Mouse (Mus musculus): ENCODE measurements around the gene Adgre4. TPM values are rescaled to one million over a fixed set of nuclear protein-coding genes. Genes with fewer than 3 reads are reported as not detected.

Adgre4 gene
- polyA plus RNA-seq (2014; fragmentation: Nextera tagmentation; extraction: Ambion mirVana), result 0.07 and 0.12 TPM in 2 replicates

- Histone ChIP-seq H3K4me1 (replicated peaks; ENCODE audit: control insufficient read depth, insufficient read depth, low read length) (no peaks in the 10 kb centered on the region), H3K4me2 (ENCODE audit: low read depth, low read length, severe bottlenecking) (no peak within 1 kb of the TSS), H3K9me3 (ENCODE audit: control insufficient read depth, low read length) (no peaks in the 10 kb centered on the region), H3K36me3 (ENCODE audit: control insufficient read depth, insufficient read depth, low read length) (no peaks in the 10 kb centered on the region), H3K27me3 (ENCODE audit: control insufficient read depth, insufficient read depth, low read length) (no peaks in the 10 kb centered on the region), H3K4me3 (ENCODE audit: low read depth, low read length) (no peak within 1 kb of the TSS), H3K27ac (ENCODE audit: low read depth, low read length) (no peak within 1 kb of the TSS), H3K9ac (ENCODE audit: low read length) (no peak within 1 kb of the TSS)
- 75% methylated on average over 2 of the region's 2 CpGs for WGBS
- DNase-seq (ENCODE audit: low spot score) (no peak), ATAC-seq (replicated peaks; ENCODE audit: low FRiP score) (no peak)
These were observed at the start of gene Adgre4 for GRCm38 (mm10) chr17:55749786-55750185. Gene Adgre4, plus strand, starts transcription at chr17:55749984.

GRCm38 (mm10) chr17:55702161-55702820 is 47.5 kb upstream of the Adgre4 start:
- no peak overlapping the region for H3K27ac ChIP-seq (ENCODE audit: low read depth, low read length)
- H3K36me3 ChIP-seq (ENCODE audit: control insufficient read depth, insufficient read depth, low read length), result no peaks in the 10 kb centered on the region
- no peaks in the 10 kb centered on the region for H3K27me3 ChIP-seq (ENCODE audit: control insufficient read depth, insufficient read depth, low read length)
- no peak overlapping the region for H3K4me3 ChIP-seq (ENCODE audit: low read depth, low read length)
- no peaks in the 10 kb centered on the region for H3K4me1 ChIP-seq (replicated peaks; ENCODE audit: control insufficient read depth, insufficient read depth, low read length)
- H3K9me3 ChIP-seq (ENCODE audit: control insufficient read depth, low read length), result no peaks in the 10 kb centered on the region
- no peak overlapping the region for H3K4me2 ChIP-seq (ENCODE audit: low read depth, low read length, severe bottlenecking)
- ATAC-seq (replicated peaks; ENCODE audit: low FRiP score), result peak; percentile 82; the same call in 1 of the 2 replicates
- H3K9ac ChIP-seq (ENCODE audit: low read length), result no peak overlapping the region
- peak; percentile 82 for DNase-seq (ENCODE audit: low spot score)
- 71% methylated on average over 3 of the region's 3 CpGs for WGBS

DNA sequence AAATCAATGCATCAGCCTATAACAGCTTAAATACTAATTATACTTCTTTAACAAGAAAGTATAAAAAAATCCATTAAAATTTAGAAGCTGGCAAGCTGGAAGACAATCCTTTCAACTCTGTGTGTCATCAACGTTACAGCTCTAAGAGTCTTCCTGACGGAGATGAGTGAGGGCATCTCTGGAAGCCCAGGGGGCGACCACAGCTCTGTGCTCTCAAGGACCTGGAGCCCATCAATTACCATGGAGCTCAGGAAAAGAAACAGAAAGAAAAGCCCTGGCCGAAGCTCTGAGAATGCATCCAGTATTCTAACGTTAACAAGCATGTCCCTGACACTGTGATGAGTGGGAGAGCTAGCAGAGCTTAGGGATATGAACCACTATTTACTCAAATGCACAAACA is 46.9 kb upstream of the Adgre4 start:
- H3K9me3 ChIP-seq (ENCODE audit: control insufficient read depth, low read length), result no peaks in the 10 kb centered on the region
- no peak for DNase-seq (ENCODE audit: low spot score)
- no peaks in the 10 kb centered on the region for H3K36me3 ChIP-seq (ENCODE audit: control insufficient read depth, insufficient read depth, low read length)
- no peaks in the 10 kb centered on the region for H3K4me1 ChIP-seq (replicated peaks; ENCODE audit: control insufficient read depth, insufficient read depth, low read length)
- H3K9ac ChIP-seq (ENCODE audit: low read length), result no peak overlapping the region
- H3K4me3 ChIP-seq (ENCODE audit: low read depth, low read length), result no peak overlapping the region
- H3K4me2 ChIP-seq (ENCODE audit: low read depth, low read length, severe bottlenecking), result no peak overlapping the region
- 0 out of 2 replicates have a peak, but pooled peaks have one; percentile 24 for ATAC-seq (replicated peaks; ENCODE audit: low FRiP score)
- 86% methylated on average over 5 of the region's 5 CpGs for WGBS
- H3K27ac ChIP-seq (ENCODE audit: low read depth, low read length), result no peak overlapping the region
- no peaks in the 10 kb centered on the region for H3K27me3 ChIP-seq (ENCODE audit: control insufficient read depth, insufficient read depth, low read length)

GRCm38 (mm10) chr17:55711984-55712811 is 37.6 kb upstream of the Adgre4 start, which contains the start of gene Pot1b:
Gene Pot1b, minus strand, starts transcription at chr17:55712628.
- WGBS, result under 1% methylated on average over 36 of the region's 37 CpGs
- Histone ChIP-seq H3K27me3 (ENCODE audit: control insufficient read depth, insufficient read depth, low read length) (no peaks in the 10 kb centered on the region), H3K9ac (ENCODE audit: low read length) (peak within 1 kb of the TSS; percentile 68), H3K27ac (ENCODE audit: low read depth, low read length) (no peak within 1 kb of the TSS), H3K4me1 (replicated peaks; ENCODE audit: control insufficient read depth, insufficient read depth, low read length) (no peaks in the 10 kb centered on the region), H3K4me2 (ENCODE audit: low read depth, low read length, severe bottlenecking) (peak within 1 kb of the TSS; percentile 61), H3K9me3 (ENCODE audit: control insufficient read depth, low read length) (no peaks in the 10 kb centered on the region), H3K36me3 (ENCODE audit: control insufficient read depth, insufficient read depth, low read length) (no peaks in the 10 kb centered on the region; the same call in 1 of the 2 replicates), H3K4me3 (ENCODE audit: low read depth, low read length) (peak within 1 kb of the TSS; percentile 64)
- DNase-seq (ENCODE audit: low spot score) (peak; percentile 99), ATAC-seq (replicated peaks; ENCODE audit: low FRiP score) (peak; percentile 99)

GRCm38 (mm10) chr17:55721270-55721669 is 28.5 kb upstream of the Adgre4 start:
- Histone ChIP-seq H3K9ac (ENCODE audit: low read length) (no peak overlapping the region), H3K27me3 (ENCODE audit: control insufficient read depth, insufficient read depth, low read length) (no peaks in the 10 kb centered on the region), H3K4me2 (ENCODE audit: low read depth, low read length, severe bottlenecking) (no peak overlapping the region), H3K27ac (ENCODE audit: low read depth, low read length) (no peak overlapping the region), H3K36me3 (ENCODE audit: control insufficient read depth, insufficient read depth, low read length) (no peaks in the 10 kb centered on the region), H3K4me1 (replicated peaks; ENCODE audit: control insufficient read depth, insufficient read depth, low read length) (no peaks in the 10 kb centered on the region), H3K4me3 (ENCODE audit: low read depth, low read length) (no peak overlapping the region), H3K9me3 (ENCODE audit: control insufficient read depth, low read length) (no peaks in the 10 kb centered on the region)
- DNase-seq (ENCODE audit: low spot score), result no peak
- no peak for ATAC-seq (replicated peaks; ENCODE audit: low FRiP score)
- WGBS, result 79% methylated on average over 1 of the region's 1 CpGs

GRCm38 (mm10) chr17:55722250-55722649 is 27.5 kb upstream of the Adgre4 start:
- H3K9me3 ChIP-seq (ENCODE audit: control insufficient read depth, low read length), result no peaks in the 10 kb centered on the region
- H3K36me3 ChIP-seq (ENCODE audit: control insufficient read depth, insufficient read depth, low read length), result no peaks in the 10 kb centered on the region
- no peak overlapping the region for H3K4me3 ChIP-seq (ENCODE audit: low read depth, low read length)
- H3K4me2 ChIP-seq (ENCODE audit: low read depth, low read length, severe bottlenecking), result no peak overlapping the region
- DNase-seq (ENCODE audit: low spot score), result no peak
- no peaks in the 10 kb centered on the region for H3K27me3 ChIP-seq (ENCODE audit: control insufficient read depth, insufficient read depth, low read length)
- ATAC-seq (replicated peaks; ENCODE audit: low FRiP score), result no peak
- H3K9ac ChIP-seq (ENCODE audit: low read length), result no peak overlapping the region
- WGBS, result 87% methylated on average over 2 of the region's 2 CpGs
- no peak overlapping the region for H3K27ac ChIP-seq (ENCODE audit: low read depth, low read length)
- H3K4me1 ChIP-seq (replicated peaks; ENCODE audit: control insufficient read depth, insufficient read depth, low read length), result no peaks in the 10 kb centered on the region

DNA sequence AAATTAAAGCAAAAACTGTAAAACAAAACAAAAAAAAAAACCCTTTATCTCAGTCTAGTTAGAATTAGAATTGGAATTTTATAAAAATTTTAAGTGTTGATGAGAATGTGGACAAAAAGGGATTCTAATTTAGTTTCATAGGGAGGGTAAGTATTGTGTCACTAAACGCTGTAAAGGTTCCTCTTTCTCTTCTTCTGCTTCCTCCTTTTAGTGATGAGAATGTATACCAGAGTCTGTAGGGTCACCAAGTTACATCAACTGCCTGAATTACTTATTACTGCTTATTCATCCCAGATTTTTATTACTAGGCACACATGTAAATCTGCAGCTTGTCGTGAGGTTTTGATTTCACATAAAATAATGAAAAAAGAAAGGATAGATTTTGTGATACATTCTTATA is 23.6 kb upstream of the Adgre4 start:
- H3K36me3 ChIP-seq (ENCODE audit: control insufficient read depth, insufficient read depth, low read length), result no peaks in the 10 kb centered on the region
- ATAC-seq (replicated peaks; ENCODE audit: low FRiP score), result no peak
- H3K9me3 ChIP-seq (ENCODE audit: control insufficient read depth, low read length), result no peaks in the 10 kb centered on the region
- H3K4me1 ChIP-seq (replicated peaks; ENCODE audit: control insufficient read depth, insufficient read depth, low read length), result no peaks in the 10 kb centered on the region
- no peak overlapping the region for H3K4me3 ChIP-seq (ENCODE audit: low read depth, low read length)
- H3K27ac ChIP-seq (ENCODE audit: low read depth, low read length), result no peak overlapping the region
- H3K4me2 ChIP-seq (ENCODE audit: low read depth, low read length, severe bottlenecking), result no peak overlapping the region
- WGBS, result 85% methylated on average over 2 of the region's 2 CpGs
- H3K27me3 ChIP-seq (ENCODE audit: control insufficient read depth, insufficient read depth, low read length), result no peaks in the 10 kb centered on the region
- DNase-seq (ENCODE audit: low spot score), result no peak
- no peak overlapping the region for H3K9ac ChIP-seq (ENCODE audit: low read length)

DNA sequence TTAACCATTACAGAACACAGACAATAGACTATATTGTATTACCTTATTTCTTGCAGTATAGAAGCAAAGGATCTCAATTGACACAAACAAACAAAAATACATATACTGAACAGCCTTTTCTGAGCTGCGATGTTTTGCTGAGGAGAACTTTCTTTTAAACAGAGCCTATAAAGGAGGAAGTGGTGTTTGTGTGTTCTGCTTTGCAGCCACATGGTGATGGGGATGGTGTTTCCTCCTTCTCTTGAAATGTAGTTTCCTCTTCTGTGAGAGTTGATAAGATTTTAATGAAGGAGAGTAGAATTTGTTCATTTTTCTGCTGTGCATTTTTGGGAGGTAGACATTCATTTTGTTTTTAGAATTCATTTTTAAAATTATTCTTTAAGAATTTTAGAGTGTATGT is 13.1 kb upstream of the Adgre4 start:
- Histone ChIP-seq H3K4me2 (ENCODE audit: low read depth, low read length, severe bottlenecking) (no peak overlapping the region), H3K9ac (ENCODE audit: low read length) (no peak overlapping the region), H3K27me3 (ENCODE audit: control insufficient read depth, insufficient read depth, low read length) (no peaks in the 10 kb centered on the region), H3K27ac (ENCODE audit: low read depth, low read length) (no peak overlapping the region), H3K4me3 (ENCODE audit: low read depth, low read length) (no peak overlapping the region), H3K9me3 (ENCODE audit: control insufficient read depth, low read length) (no peaks in the 10 kb centered on the region), H3K36me3 (ENCODE audit: control insufficient read depth, insufficient read depth, low read length) (no peaks in the 10 kb centered on the region), H3K4me1 (replicated peaks; ENCODE audit: control insufficient read depth, insufficient read depth, low read length) (no peaks in the 10 kb centered on the region)
- ATAC-seq (replicated peaks; ENCODE audit: low FRiP score) (no peak), DNase-seq (ENCODE audit: low spot score) (no peak)
- 87% methylated on average over 1 of the region's 1 CpGs for WGBS

All from forebrain, embryonic 11.5 days (tissue).